Mouse (Mus musculus): ENCODE data around the gene Pi4kb. TPM values are rescaled to one million over a fixed set of nuclear protein-coding genes. Genes with fewer than 3 reads are reported as not detected.

Pi4kb gene
- polyA plus RNA-seq, 1 experiment, result 11.3 TPM

- peak overlapping the region; percentile 37; the same call in 1 of the 2 replicates for H3K9ac ChIP-seq (ENCODE audit: low read depth, poor library complexity, severe bottlenecking)
- no peak for TF ChIP-seq CTCF (IDR thresholded peaks at IDR 0.05; ENCODE audit: low read depth, low read length)
- TF ChIP-seq EP300 (IDR thresholded peaks at IDR 0.05; ENCODE audit: insufficient read depth, low read depth, low read length), result no peak
- TF ChIP-seq POLR2A (IDR thresholded peaks at IDR 0.05; ENCODE audit: insufficient read depth, low read length), result no peak
Measured at GRCm38 (mm10) chr3:95042838-95043229, 68.3 kb downstream of the Pi4kb start.

GRCm38 (mm10) chr3:95043251-95043650 is 68.7 kb downstream of the Pi4kb start:
- Histone ChIP-seq H3K9ac (ENCODE audit: low read depth, poor library complexity, severe bottlenecking) (0 out of 2 replicates have a peak overlapping the region, but pooled peaks have one; percentile 37), H3K9me3 (replicated peaks; ENCODE audit: control insufficient read depth, insufficient read depth, low read length, poor library complexity, severe bottlenecking) (no peaks in the 10 kb centered on the region), H3K27ac (ENCODE audit: insufficient read depth, low read length) (no peak overlapping the region), H3K36me3 (ENCODE audit: control insufficient read depth, insufficient read depth, low read length, poor library complexity, severe bottlenecking) (peaks cover 8% of the 10 kb centered on the region), H3K4me1 (ENCODE audit: control insufficient read depth, insufficient read depth, low read length) (no peaks in the 10 kb centered on the region), H3K4me3 (ENCODE audit: low read depth, low read length) (no peak overlapping the region), H3K27me3 (ENCODE audit: control insufficient read depth, insufficient read depth, low read length, poor library complexity, severe bottlenecking) (no peaks in the 10 kb centered on the region)
- TF ChIP-seq POLR2A (IDR thresholded peaks at IDR 0.05; ENCODE audit: insufficient read depth, low read length), result no peak
- no peak for TF ChIP-seq CTCF (IDR thresholded peaks at IDR 0.05; ENCODE audit: low read depth, low read length)
- no peak for TF ChIP-seq EP300 (IDR thresholded peaks at IDR 0.05; ENCODE audit: insufficient read depth, low read depth, low read length)

More at GRCm38 (mm10) chr3:95042838-95043229, 68.3 kb downstream of the Pi4kb start:
- H3K4me1 ChIP-seq (ENCODE audit: control insufficient read depth, insufficient read depth, low read length), result no peaks in the 10 kb centered on the region
- no peak overlapping the region for H3K27ac ChIP-seq (ENCODE audit: insufficient read depth, low read length)
- H3K27me3 ChIP-seq (ENCODE audit: control insufficient read depth, insufficient read depth, low read length, poor library complexity, severe bottlenecking), result no peaks in the 10 kb centered on the region
- H3K4me3 ChIP-seq (ENCODE audit: low read depth, low read length), result peak overlapping the region; percentile 48
- peaks cover 9% of the 10 kb centered on the region for H3K36me3 ChIP-seq (ENCODE audit: control insufficient read depth, insufficient read depth, low read length, poor library complexity, severe bottlenecking)
- H3K9me3 ChIP-seq (replicated peaks; ENCODE audit: control insufficient read depth, insufficient read depth, low read length, poor library complexity, severe bottlenecking), result no peaks in the 10 kb centered on the region

GRCm38 (mm10) chr3:95046462-95047057 is 72.0 kb downstream of the Pi4kb start:
- H3K4me1 ChIP-seq (ENCODE audit: control insufficient read depth, insufficient read depth, low read length), result no peaks in the 10 kb centered on the region
- H3K9me3 ChIP-seq (replicated peaks; ENCODE audit: control insufficient read depth, insufficient read depth, low read length, poor library complexity, severe bottlenecking), result no peaks in the 10 kb centered on the region
- no peak overlapping the region for H3K4me3 ChIP-seq (ENCODE audit: low read depth, low read length)
- no peaks in the 10 kb centered on the region for H3K27me3 ChIP-seq (ENCODE audit: control insufficient read depth, insufficient read depth, low read length, poor library complexity, severe bottlenecking)
- H3K36me3 ChIP-seq (ENCODE audit: control insufficient read depth, insufficient read depth, low read length, poor library complexity, severe bottlenecking), result no peaks in the 10 kb centered on the region
- no peak for TF ChIP-seq CTCF (IDR thresholded peaks at IDR 0.05; ENCODE audit: low read depth, low read length)
- no peak for TF ChIP-seq EP300 (IDR thresholded peaks at IDR 0.05; ENCODE audit: insufficient read depth, low read depth, low read length)
- no peak for TF ChIP-seq POLR2A (IDR thresholded peaks at IDR 0.05; ENCODE audit: insufficient read depth, low read length)
- H3K27ac ChIP-seq (ENCODE audit: insufficient read depth, low read length), result no peak overlapping the region
- no peak overlapping the region for H3K9ac ChIP-seq (ENCODE audit: low read depth, poor library complexity, severe bottlenecking)

- Histone ChIP-seq H3K4me1 (ENCODE audit: control insufficient read depth, insufficient read depth, low read length) (no peaks in the 10 kb centered on the region), H3K9me3 (replicated peaks; ENCODE audit: control insufficient read depth, insufficient read depth, low read length, poor library complexity, severe bottlenecking) (no peaks in the 10 kb centered on the region), H3K4me3 (ENCODE audit: low read depth, low read length) (no peak overlapping the region), H3K36me3 (ENCODE audit: control insufficient read depth, insufficient read depth, low read length, poor library complexity, severe bottlenecking) (no peaks in the 10 kb centered on the region), H3K27me3 (ENCODE audit: control insufficient read depth, insufficient read depth, low read length, poor library complexity, severe bottlenecking) (no peaks in the 10 kb centered on the region), H3K9ac (ENCODE audit: low read depth, poor library complexity, severe bottlenecking) (no peak overlapping the region), H3K27ac (ENCODE audit: insufficient read depth, low read length) (no peak overlapping the region)
- TF ChIP-seq EP300 (IDR thresholded peaks at IDR 0.05; ENCODE audit: insufficient read depth, low read depth, low read length), result no peak
Measured at GRCm38 (mm10) chr3:95047914-95048313, 73.4 kb downstream of the Pi4kb start.

GRCm38 (mm10) chr3:95052959-95053358 is 78.4 kb downstream of the Pi4kb start:
- TF ChIP-seq CTCF (IDR thresholded peaks at IDR 0.05; ENCODE audit: low read depth, low read length), result no peak
- no peak for TF ChIP-seq EP300 (IDR thresholded peaks at IDR 0.05; ENCODE audit: insufficient read depth, low read depth, low read length)
- TF ChIP-seq POLR2A (IDR thresholded peaks at IDR 0.05; ENCODE audit: insufficient read depth, low read length), result no peak
- Histone ChIP-seq H3K27me3 (ENCODE audit: control insufficient read depth, insufficient read depth, low read length, poor library complexity, severe bottlenecking) (no peaks in the 10 kb centered on the region), H3K36me3 (ENCODE audit: control insufficient read depth, insufficient read depth, low read length, poor library complexity, severe bottlenecking) (no peaks in the 10 kb centered on the region), H3K9ac (ENCODE audit: low read depth, poor library complexity, severe bottlenecking) (no peak overlapping the region), H3K4me3 (ENCODE audit: low read depth, low read length) (no peak overlapping the region), H3K27ac (ENCODE audit: insufficient read depth, low read length) (no peak overlapping the region), H3K9me3 (replicated peaks; ENCODE audit: control insufficient read depth, insufficient read depth, low read length, poor library complexity, severe bottlenecking) (no peaks in the 10 kb centered on the region), H3K4me1 (ENCODE audit: control insufficient read depth, insufficient read depth, low read length) (no peaks in the 10 kb centered on the region)

- H3K27ac ChIP-seq (ENCODE audit: insufficient read depth, low read length), result no peak overlapping the region
- no peak for TF ChIP-seq EP300 (IDR thresholded peaks at IDR 0.05; ENCODE audit: insufficient read depth, low read depth, low read length)
- TF ChIP-seq CTCF (IDR thresholded peaks at IDR 0.05; ENCODE audit: low read depth, low read length), result peak; percentile 51
- H3K4me1 ChIP-seq (ENCODE audit: control insufficient read depth, insufficient read depth, low read length), result peaks cover under 1% of the 10 kb centered on the region
- H3K9me3 ChIP-seq (replicated peaks; ENCODE audit: control insufficient read depth, insufficient read depth, low read length, poor library complexity, severe bottlenecking), result no peaks in the 10 kb centered on the region
- no peak overlapping the region for H3K4me3 ChIP-seq (ENCODE audit: low read depth, low read length)
- peaks cover under 1% of the 10 kb centered on the region; the same call in 1 of the 2 replicates for H3K36me3 ChIP-seq (ENCODE audit: control insufficient read depth, insufficient read depth, low read length, poor library complexity, severe bottlenecking)
- no peak overlapping the region for H3K9ac ChIP-seq (ENCODE audit: low read depth, poor library complexity, severe bottlenecking)
- H3K27me3 ChIP-seq (ENCODE audit: control insufficient read depth, insufficient read depth, low read length, poor library complexity, severe bottlenecking), result no peaks in the 10 kb centered on the region
Measured at GRCm38 (mm10) chr3:95053701-95054100, 79.2 kb downstream of the Pi4kb start.

Data from ES-Bruce4 (cell line).